Mouse (Mus musculus) WW6 (cell line): ENCODE measurements around the gene Slc25a51.

ENCODE experiments used
- DNase-seq: peaks from one replicate; pipeline ENCODE4 v3.0.0-alpha.2; 2013; ENCODE audit warnings: low read depth, low spot score

Slc25a51 gene

GRCm38 (mm10) chr4:45426724-45427457, 18.3 kb upstream of the Slc25a51 start:
- peak; percentile 49 for DNase-seq

- no peak for DNase-seq
Measured at GRCm38 (mm10) chr4:45423406-45423805, 14.8 kb upstream of the Slc25a51 start.

- no peak for DNase-seq
Measured at GRCm38 (mm10) chr4:45422640-45423039, 14.1 kb upstream of the Slc25a51 start.

GRCm38 (mm10) chr4:45421519-45422260, 13.1 kb upstream of the Slc25a51 start:
- no peak for DNase-seq

- DNase-seq, result no peak
Measured at GRCm38 (mm10) chr4:45420733-45421132, 12.2 kb upstream of the Slc25a51 start.

- DNase-seq, result no peak
Measured at GRCm38 (mm10) chr4:45419051-45419450, 10.5 kb upstream of the Slc25a51 start.

GRCm38 (mm10) chr4:45418229-45418950, 9.8 kb upstream of the Slc25a51 start:
- DNase-seq, result no peak

GRCm38 (mm10) chr4:45416314-45416713, 7.7 kb upstream of the Slc25a51 start:
- DNase-seq, result no peak

GRCm38 (mm10) chr4:45413674-45414338, 5.2 kb upstream of the Slc25a51 start:
- DNase-seq, result no peak

- no peak for DNase-seq
Measured at GRCm38 (mm10) chr4:45412433-45413192, 4.0 kb upstream of the Slc25a51 start.

GRCm38 (mm10) chr4:45411181-45411790, 2.7 kb upstream of the Slc25a51 start:
- no peak for DNase-seq

- DNase-seq, result peak; percentile 47
Measured at GRCm38 (mm10) chr4:45409270-45409669, 704 bp upstream of the Slc25a51 start.

- DNase-seq, result no peak
Measured at GRCm38 (mm10) chr4:45407703-45408334, 747 bp downstream of the Slc25a51 start.

- no peak for DNase-seq
Measured at GRCm38 (mm10) chr4:45407001-45407702, 1.4 kb downstream of the Slc25a51 start.

GRCm38 (mm10) chr4:45406397-45406796, 2.2 kb downstream of the Slc25a51 start:
- no peak for DNase-seq

GRCm38 (mm10) chr4:45405315-45405714, 3.3 kb downstream of the Slc25a51 start:
- no peak for DNase-seq

- no peak for DNase-seq
Measured at GRCm38 (mm10) chr4:45404086-45404485, 4.5 kb downstream of the Slc25a51 start.

GRCm38 (mm10) chr4:45403499-45403878, 5.1 kb downstream of the Slc25a51 start:
- DNase-seq, result no peak

GRCm38 (mm10) chr4:45402878-45403498, 5.6 kb downstream of the Slc25a51 start:
- DNase-seq, result no peak
